Mouse (Mus musculus) liver, postnatal 0 days (tissue): Measurements from ENCODE around the gene Gimap8. TPM values are rescaled to one million over a fixed set of nuclear protein-coding genes. Genes with fewer than 3 reads are reported as not detected.
A peak's percentile ranks its signal among the peaks of the same experiment; 100 is the strongest.

Experiments used
- ATAC-seq: fragments of 200-750 bp; cut with Nextera tagmentation; 2 replicates; pipeline ENCODE4 v1.8.0; 2017; ENCODE audit warnings: mild to moderate bottlenecking, moderate library complexity
- DNase-seq: peaks from one replicate; pipeline ENCODE4 v3.0.0-alpha.2; 2016
- H3K27ac ChIP-seq: fragments of 300-500 bp; sonication (generic); 2 replicates; pipeline ENCODE4 v1.5.1; 2014; ENCODE audit warnings: antibody characterized with exemption, moderate library complexity, mild to moderate bottlenecking, low read depth
- H3K27me3 ChIP-seq: fragments of 300-500 bp; sonication (generic); 2 replicates; pipeline ENCODE4 v1.6.1; 2014; ENCODE audit warnings: low read length, control low read depth, mixed read lengths; ENCODE audit not compliant: insufficient read depth
- H3K36me3 ChIP-seq: fragments of 300-500 bp; sonication (generic); replicated peaks from 2 replicates; pipeline ENCODE4 v1.6.1; 2014; ENCODE audit warnings: mild to moderate bottlenecking, control low read depth, low read length, moderate library complexity, mixed read lengths; ENCODE audit not compliant: insufficient read depth
- H3K4me1 ChIP-seq: fragments of 300-500 bp; sonication (generic); 2 replicates; pipeline ENCODE4 v1.6.1; 2014; ENCODE audit warnings: antibody characterized with exemption, mild to moderate bottlenecking, control low read depth; ENCODE audit not compliant: insufficient read depth
- H3K4me2 ChIP-seq: fragments of 300-500 bp; sonication (generic); 2 replicates; pipeline ENCODE4 v1.6.1; 2014; ENCODE audit warnings: low read depth, mild to moderate bottlenecking, low read length, moderate library complexity, mixed read lengths
- H3K4me3 ChIP-seq: fragments of 300-500 bp; sonication (generic); 2 replicates; pipeline ENCODE4 v1.5.1; 2014; ENCODE audit warnings: low read depth, low read length
- H3K9ac ChIP-seq: fragments of 300-500 bp; sonication (generic); replicated peaks from 2 replicates; pipeline ENCODE4 v1.6.1; 2014; ENCODE audit warnings: mild to moderate bottlenecking, moderate library complexity
- H3K9me3 ChIP-seq: fragments of 300-500 bp; sonication (generic); 2 replicates; pipeline ENCODE4 v1.6.1; 2016; ENCODE audit warnings: mild to moderate bottlenecking, control low read depth, low read length, mixed read lengths
- CTCF ChIP-seq: sonication (generic); IDR thresholded peaks from 2 replicates; pipeline ENCODE4 v1.5.1; 2016; ENCODE audit warnings: antibody characterized with exemption, low read depth
- EP300 ChIP-seq: IDR thresholded peaks from 2 replicates; pipeline ENCODE4 v1.6.1; 2016; ENCODE audit warnings: antibody characterized with exemption, low read depth, mild to moderate bottlenecking
- WGBS: fragments of 180-500 bp; shearing (Covaris S2); extraction: QIAGEN DNeasy Blood & Tissue Kit; methylation state at CpG from one replicate; pipeline ENCODE4 v1.1.7; 2014; ENCODE audit not compliant: insufficient replicate concordance; 5-methylcytosine and 5-hydroxymethylcytosine counted together
- polyA plus RNA-seq: library from polyadenylated mRNA; unstranded; fragments of >200 nt; fragmentation: Nextera tagmentation; extraction: Ambion mirVana; gene quantifications from 2 replicates; pipeline ENCODE4 v1.2.1, GENCODE M21; 2015

Gimap8 gene
- polyA plus RNA-seq, 1 experiment from 2014 or later: 1.1 TPM

GRCm38 (mm10) chr6:48630831-48631230 lies 16.2 kb upstream of the Gimap8 start:
- Histone ChIP-seq H3K36me3 (no peaks in the 10 kb centered on the region), H3K9me3 (no peaks in the 10 kb centered on the region), H3K9ac (no peak overlapping the region), H3K4me2 (no peak overlapping the region), H3K4me1 (peaks cover 16% of the 10 kb centered on the region), H3K27ac (no peak overlapping the region), H3K4me3 (no peak overlapping the region), H3K27me3 (peaks cover 19% of the 10 kb centered on the region)
- DNase-seq (no peak), ATAC-seq (no peak)
- TF ChIP-seq CTCF: no peak
- no peak for TF ChIP-seq EP300
- 75% methylated on average over 8 of the region's 8 CpGs for WGBS

GRCm38 (mm10) chr6:48635105-48635504 lies 11.9 kb upstream of the Gimap8 start:
- Histone ChIP-seq H3K4me1 (no peaks in the 10 kb centered on the region), H3K27me3 (0 out of 2 replicates have a peak, but pooled peaks cover 3% of the 10 kb centered on the region), H3K4me3 (no peak overlapping the region), H3K4me2 (no peak overlapping the region), H3K27ac (no peak overlapping the region), H3K9me3 (no peaks in the 10 kb centered on the region), H3K36me3 (no peaks in the 10 kb centered on the region), H3K9ac (no peak overlapping the region)
- DNase-seq: no peak
- peak; percentile 23; the same call in 1 of the 2 replicates for ATAC-seq
- no peak for TF ChIP-seq CTCF
- TF ChIP-seq EP300: no peak
- WGBS: 48% methylated on average over 2 of the region's 2 CpGs

- Histone ChIP-seq H3K9ac (no peak overlapping the region), H3K27ac (no peak overlapping the region), H3K36me3 (no peaks in the 10 kb centered on the region), H3K9me3 (no peaks in the 10 kb centered on the region), H3K4me1 (no peaks in the 10 kb centered on the region), H3K4me2 (no peak overlapping the region), H3K4me3 (no peak overlapping the region), H3K27me3 (no peaks in the 10 kb centered on the region)
- TF ChIP-seq EP300 (no peak), CTCF (no peak)
- no peak for ATAC-seq
- WGBS: 76% methylated on average over 6 of the region's 6 CpGs
- DNase-seq: peak; percentile 6
Observed at GRCm38 (mm10) chr6:48636515-48636914, 10.5 kb upstream of the Gimap8 start.

- Histone ChIP-seq H3K27me3 (no peaks in the 10 kb centered on the region), H3K4me2 (no peak overlapping the region), H3K36me3 (no peaks in the 10 kb centered on the region), H3K4me1 (no peaks in the 10 kb centered on the region), H3K27ac (no peak overlapping the region), H3K9me3 (no peaks in the 10 kb centered on the region), H3K9ac (no peak overlapping the region), H3K4me3 (no peak overlapping the region)
- 65% methylated on average over 6 of the region's 6 CpGs for WGBS
- DNase-seq (peak; percentile 9), ATAC-seq (no peak)
- TF ChIP-seq CTCF (no peak), EP300 (no peak)
Observed at GRCm38 (mm10) chr6:48637811-48638500, 9.1 kb upstream of the Gimap8 start.

- Histone ChIP-seq H3K4me1 (no peaks in the 10 kb centered on the region), H3K36me3 (no peaks in the 10 kb centered on the region), H3K4me3 (no peak overlapping the region), H3K27ac (no peak overlapping the region), H3K27me3 (no peaks in the 10 kb centered on the region), H3K9ac (no peak overlapping the region), H3K4me2 (no peak overlapping the region), H3K9me3 (no peaks in the 10 kb centered on the region)
- TF ChIP-seq CTCF: no peak
- TF ChIP-seq EP300: no peak
- 58% methylated on average over 2 of the region's 2 CpGs for WGBS
- DNase-seq (no peak), ATAC-seq (no peak)
Observed at GRCm38 (mm10) chr6:48638553-48638952, 8.5 kb upstream of the Gimap8 start.

GRCm38 (mm10) chr6:48641391-48641790 lies 5.6 kb upstream of the Gimap8 start:
- ATAC-seq: no peak
- WGBS: 64% methylated on average over 6 of the region's 6 CpGs
- H3K27ac ChIP-seq: no peak overlapping the region
- peaks cover 4% of the 10 kb centered on the region for H3K4me1 ChIP-seq
- peak; percentile 6 for DNase-seq
- H3K4me3 ChIP-seq: no peak overlapping the region
- H3K36me3 ChIP-seq: no peaks in the 10 kb centered on the region
- H3K9ac ChIP-seq: no peak overlapping the region
- no peak overlapping the region for H3K4me2 ChIP-seq
- H3K9me3 ChIP-seq: no peaks in the 10 kb centered on the region
- TF ChIP-seq CTCF (no peak), EP300 (no peak)
- H3K27me3 ChIP-seq: no peaks in the 10 kb centered on the region
